Mouse (Mus musculus): ENCODE results near the gene Prpsap1.

The Prpsap1 gene

GRCm38 (mm10) chr11:116493795-116494252 is at the start of gene Prpsap1:
TSS of gene Prpsap1 (minus strand) at chr11:116494202.
- DNase-seq (ENCODE audit: low spot score in 2 of 2), result no peak

GRCm38 (mm10) chr11:116543110-116543509 is 49.1 kb upstream of the Prpsap1 start:
- no peak for DNase-seq (ENCODE audit: low spot score in 2 of 2)

GRCm38 (mm10) chr11:116541183-116541582 is 47.2 kb upstream of the Prpsap1 start:
- no peak for DNase-seq (ENCODE audit: low spot score in 2 of 2)

GRCm38 (mm10) chr11:116538142-116538735 is 44.2 kb upstream of the Prpsap1 start:
- no peak for DNase-seq (ENCODE audit: low spot score in 2 of 2)

- no peak for DNase-seq (ENCODE audit: low spot score in 2 of 2)
These were observed 43.4 kb upstream of the Prpsap1 start for GRCm38 (mm10) chr11:116537388-116537787.

GRCm38 (mm10) chr11:116536685-116537084 is 42.7 kb upstream of the Prpsap1 start:
- no peak for DNase-seq (ENCODE audit: low spot score in 2 of 2)

- peak in 1 of 2 experiments; percentile 60 for DNase-seq (ENCODE audit: low spot score in 2 of 2)
These were observed 40.3 kb upstream of the Prpsap1 start for GRCm38 (mm10) chr11:116534154-116534865.

GRCm38 (mm10) chr11:116533341-116534153 is 39.5 kb upstream of the Prpsap1 start:
- no peak for DNase-seq (ENCODE audit: low spot score in 2 of 2)

GRCm38 (mm10) chr11:116532810-116533338 is 38.9 kb upstream of the Prpsap1 start:
- no peak for DNase-seq (ENCODE audit: low spot score in 2 of 2)

GRCm38 (mm10) chr11:116532262-116532809 is 38.3 kb upstream of the Prpsap1 start:
- DNase-seq (ENCODE audit: low spot score in 2 of 2), result no peak

- no peak for DNase-seq (ENCODE audit: low spot score in 2 of 2)
These were observed 37.6 kb upstream of the Prpsap1 start for GRCm38 (mm10) chr11:116531371-116532191.

GRCm38 (mm10) chr11:116530187-116531147 is 36.5 kb upstream of the Prpsap1 start, which contains the start of gene Sphk1:
TSS of gene Sphk1 (plus strand) at chr11:116530925.
- DNase-seq (ENCODE audit: low spot score in 2 of 2), result no peak

GRCm38 (mm10) chr11:116528636-116529320 is 34.8 kb upstream of the Prpsap1 start:
- DNase-seq (ENCODE audit: low spot score in 2 of 2), result no peak

GRCm38 (mm10) chr11:116523699-116524189 is 29.7 kb upstream of the Prpsap1 start:
- DNase-seq (ENCODE audit: low spot score in 2 of 2), result no peak

- DNase-seq (ENCODE audit: low spot score in 2 of 2), result no peak
These were observed 29.1 kb upstream of the Prpsap1 start for GRCm38 (mm10) chr11:116522886-116523698.

GRCm38 (mm10) chr11:116522046-116522445 is 28.0 kb upstream of the Prpsap1 start:
- no peak for DNase-seq (ENCODE audit: low spot score in 2 of 2)

GRCm38 (mm10) chr11:116521143-116521542 is 27.1 kb upstream of the Prpsap1 start:
- no peak for DNase-seq (ENCODE audit: low spot score in 2 of 2)

- DNase-seq (ENCODE audit: low spot score in 2 of 2), result no peak
These were observed 24.5 kb upstream of the Prpsap1 start for GRCm38 (mm10) chr11:116518482-116518881.
